Mouse (Mus musculus) midbrain, postnatal 0 days (tissue): Measurements from ENCODE around the gene Notum. TPM values are rescaled to one million over a fixed set of nuclear protein-coding genes. Genes with fewer than 3 reads are reported as not detected.

Source experiments
- ATAC-seq: fragments of 200-750 bp; cut with Nextera tagmentation; 2 replicates; pipeline ENCODE4 v1.8.0; 2017; ENCODE audit warnings: moderate number of reproducible peaks, mild to moderate bottlenecking, moderate TSS enrichment, moderate library complexity; ENCODE audit not compliant: low FRiP score
- DNase-seq: peaks from one replicate; pipeline ENCODE4 v3.0.0-alpha.2; 2015; ENCODE audit warnings: low spot score
- H3K27ac ChIP-seq: fragments of 300-500 bp; sonication (generic); 2 replicates; pipeline ENCODE4 v1.5.1; 2014; ENCODE audit warnings: low read depth, mild to moderate bottlenecking, low read length, mixed read lengths
- H3K27me3 ChIP-seq: fragments of 300-500 bp; sonication (generic); 2 replicates; pipeline ENCODE4 v1.6.1; 2014; ENCODE audit warnings: low read length, control low read depth, mixed read lengths; ENCODE audit not compliant: insufficient read depth
- H3K36me3 ChIP-seq: fragments of 300-500 bp; sonication (generic); 2 replicates; pipeline ENCODE4 v1.6.1; 2014; ENCODE audit warnings: low read length, control low read depth, mixed read lengths; ENCODE audit not compliant: insufficient read depth
- H3K4me1 ChIP-seq: fragments of 300-500 bp; sonication (generic); 2 replicates; pipeline ENCODE4 v1.6.1; 2014; ENCODE audit warnings: mild to moderate bottlenecking, control low read depth, antibody characterized with exemption, low read length, mixed read lengths; ENCODE audit not compliant: insufficient read depth
- H3K4me2 ChIP-seq: fragments of 300-500 bp; sonication (generic); 2 replicates; pipeline ENCODE4 v1.6.1; 2014; ENCODE audit warnings: low read depth, mild to moderate bottlenecking, low read length, mixed read lengths; ENCODE audit not compliant: poor library complexity, severe bottlenecking
- H3K4me3 ChIP-seq: fragments of 300-500 bp; sonication (generic); 2 replicates; pipeline ENCODE4 v1.5.1; 2014; ENCODE audit warnings: low read depth, mild to moderate bottlenecking, low read length, moderate library complexity
- H3K9ac ChIP-seq: fragments of 300-500 bp; sonication (generic); replicated peaks from 2 replicates; pipeline ENCODE4 v1.6.1; 2014; ENCODE audit warnings: mild to moderate bottlenecking, low read length, moderate library complexity, mixed read lengths; ENCODE audit not compliant: poor library complexity, severe bottlenecking
- H3K9me3 ChIP-seq: fragments of 300-500 bp; sonication (generic); 2 replicates; pipeline ENCODE4 v1.6.1; 2016; ENCODE audit warnings: low read length, control low read depth
- CTCF ChIP-seq: IDR thresholded peaks from 2 replicates; pipeline ENCODE4 v1.5.1; 2016; ENCODE audit warnings: antibody characterized with exemption, mild to moderate bottlenecking
- WGBS: fragments of 180-500 bp; shearing (Covaris S2); extraction: QIAGEN DNeasy Blood & Tissue Kit; methylation state at CpG from one replicate; pipeline ENCODE4 v1.1.7; 2014; 5-methylcytosine and 5-hydroxymethylcytosine counted together
- polyA plus RNA-seq: library from polyadenylated mRNA; unstranded; fragments of >200 nt; fragmentation: Nextera tagmentation; extraction: Ambion mirVana; gene quantifications from 2 replicates; pipeline ENCODE4 v1.2.1, GENCODE M21; 2015
- total RNA-seq: library from RNA; depleted of rRNA; stranded (reverse); fragments of >200 nt; gene quantifications from 2 replicates; pipeline ENCODE4 v1.2.3, GENCODE M21; 2014

Notum gene
- total and polyA plus RNA-seq, 2 experiments from 2014 or later = 3.1 to 5.5 TPM

- H3K4me1 ChIP-seq = peaks cover 8% of the 10 kb centered on the region
- H3K9me3 ChIP-seq = no peaks in the 10 kb centered on the region
- 29% methylated on average over 12 of the region's 12 CpGs for WGBS
- peak overlapping the region; percentile 77 for H3K9ac ChIP-seq
- H3K4me2 ChIP-seq = peak overlapping the region; percentile 67
- H3K4me3 ChIP-seq = peak overlapping the region; percentile 71
- no peaks in the 10 kb centered on the region for H3K27me3 ChIP-seq
- peaks cover 13% of the 10 kb centered on the region for H3K36me3 ChIP-seq
- no peak for TF ChIP-seq CTCF
- no peak for DNase-seq
- peak; percentile 28; the same call in 1 of the 2 replicates for ATAC-seq
- peak overlapping the region; percentile 82 for H3K27ac ChIP-seq
Measured at GRCm38 (mm10) chr11:120673594-120674122, 12.7 kb upstream of the Notum start.

GRCm38 (mm10) chr11:120672687-120673593, 12.0 kb upstream of the Notum start, which contains the start of gene Aspscr1:
Gene Aspscr1, plus strand, starts transcription at chr11:120672973.
- Histone ChIP-seq H3K27me3 (no peaks in the 10 kb centered on the region), H3K27ac (peak within 1 kb of the TSS; percentile 82), H3K4me2 (peak within 1 kb of the TSS; percentile 67), H3K4me3 (peak within 1 kb of the TSS; percentile 71), H3K36me3 (peaks cover 9% of the 10 kb centered on the region), H3K9ac (peak within 1 kb of the TSS; percentile 77), H3K4me1 (peaks cover 8% of the 10 kb centered on the region), H3K9me3 (no peaks in the 10 kb centered on the region)
- DNase-seq (peak; percentile 96), ATAC-seq (peak; percentile 94)
- TF ChIP-seq CTCF = no peak
- WGBS = 1% methylated on average over 74 of the region's 83 CpGs

GRCm38 (mm10) chr11:120666617-120667016, 5.6 kb upstream of the Notum start:
- Histone ChIP-seq H3K9ac (no peak overlapping the region), H3K4me2 (no peak overlapping the region), H3K27me3 (peaks cover 22% of the 10 kb centered on the region), H3K4me1 (no peaks in the 10 kb centered on the region), H3K4me3 (no peak overlapping the region), H3K27ac (no peak overlapping the region), H3K9me3 (no peaks in the 10 kb centered on the region), H3K36me3 (no peaks in the 10 kb centered on the region)
- 3% methylated on average over 3 of the region's 3 CpGs for WGBS
- DNase-seq = no peak
- no peak for ATAC-seq
- no peak for TF ChIP-seq CTCF

- WGBS = 87% methylated on average over 3 of the region's 3 CpGs
- H3K4me1 ChIP-seq = no peaks in the 10 kb centered on the region
- no peak overlapping the region for H3K9ac ChIP-seq
- H3K4me3 ChIP-seq = no peak overlapping the region
- DNase-seq = no peak
- no peak overlapping the region for H3K4me2 ChIP-seq
- ATAC-seq = no peak
- H3K36me3 ChIP-seq = no peaks in the 10 kb centered on the region
- TF ChIP-seq CTCF = no peak
- H3K27me3 ChIP-seq = peaks cover 34% of the 10 kb centered on the region
- no peaks in the 10 kb centered on the region for H3K9me3 ChIP-seq
- H3K27ac ChIP-seq = no peak overlapping the region
Measured at GRCm38 (mm10) chr11:120665406-120665805, 4.4 kb upstream of the Notum start.

- no peak for TF ChIP-seq CTCF
- Histone ChIP-seq H3K4me1 (no peaks in the 10 kb centered on the region), H3K27me3 (peaks cover 51% of the 10 kb centered on the region), H3K36me3 (no peaks in the 10 kb centered on the region), H3K9ac (no peak overlapping the region), H3K9me3 (no peaks in the 10 kb centered on the region), H3K27ac (no peak overlapping the region), H3K4me2 (no peak overlapping the region), H3K4me3 (no peak overlapping the region)
- DNase-seq (no peak), ATAC-seq (no peak)
- 55% methylated on average over 5 of the region's 5 CpGs for WGBS
Measured at GRCm38 (mm10) chr11:120663714-120664113, 2.7 kb upstream of the Notum start.

GRCm38 (mm10) chr11:120662759-120663158, 1.8 kb upstream of the Notum start:
- Histone ChIP-seq H3K27ac (no peak overlapping the region), H3K9ac (no peak overlapping the region), H3K36me3 (no peaks in the 10 kb centered on the region), H3K4me1 (no peaks in the 10 kb centered on the region), H3K4me2 (no peak overlapping the region), H3K9me3 (no peaks in the 10 kb centered on the region), H3K27me3 (peaks cover 61% of the 10 kb centered on the region), H3K4me3 (no peak overlapping the region)
- WGBS = 17% methylated on average over 6 of the region's 6 CpGs
- DNase-seq = no peak
- no peak for ATAC-seq
- TF ChIP-seq CTCF = no peak
